Mouse (Mus musculus) embryonic facial prominence, embryonic 10.5 days (tissue): ENCODE data around the gene Dab1. TPM values are rescaled to one million over a fixed set of nuclear protein-coding genes. Genes with fewer than 3 reads are reported as not detected.

Experiments used
- DNase-seq: peaks from one replicate; pipeline ENCODE4 v3.0.0-alpha.2; 2017; ENCODE audit warnings: low spot score
- H3K27ac ChIP-seq: fragments of 300-500 bp; sonication (generic); replicated peaks from 2 replicates; pipeline ENCODE4 v1.5.1; 2016; ENCODE audit warnings: mild to moderate bottlenecking
- H3K27me3 ChIP-seq: fragments of 300-500 bp; sonication (generic); replicated peaks from 2 replicates; pipeline ENCODE4 v1.6.1; 2016; ENCODE audit warnings: low read depth, mild to moderate bottlenecking; ENCODE audit not compliant: poor library complexity, severe bottlenecking
- H3K36me3 ChIP-seq: fragments of 300-500 bp; sonication (generic); replicated peaks from 2 replicates; pipeline ENCODE4 v1.6.1; 2016; ENCODE audit warnings: mild to moderate bottlenecking, moderate library complexity
- H3K4me1 ChIP-seq: fragments of 300-500 bp; sonication (generic); 2 replicates; pipeline ENCODE4 v1.6.1; 2016
- H3K4me3 ChIP-seq: fragments of 300-500 bp; sonication (generic); 2 replicates; pipeline ENCODE4 v1.5.1; 2016; ENCODE audit warnings: mild to moderate bottlenecking, moderate library complexity
- H3K9me3 ChIP-seq: fragments of 300-500 bp; sonication (generic); 2 replicates; pipeline ENCODE4 v1.6.1; 2016; ENCODE audit warnings: mild to moderate bottlenecking
- WGBS: fragments of 180-500 bp; shearing (Covaris S2); methylation state at CpG from one replicate; pipeline ENCODE4 v1.1.7; 2016; 5-methylcytosine and 5-hydroxymethylcytosine counted together
- polyA plus RNA-seq: library from polyadenylated mRNA; unstranded; fragments of >200 nt; fragmentation: Nextera tagmentation; extraction: Ambion mirVana; gene quantifications from 2 replicates; pipeline ENCODE4 v1.2.1, GENCODE M21; 2016

Dab1 gene
- 13.4 and 15.6 TPM in 2 replicates for polyA plus RNA-seq

- Histone ChIP-seq H3K4me3 (peak within 1 kb of the TSS; percentile 61), H3K36me3 (no peaks in the 10 kb centered on the region), H3K27ac (no peak within 1 kb of the TSS; the same call in 1 of the 2 replicates), H3K9me3 (no peaks in the 10 kb centered on the region), H3K27me3 (peaks cover 69% of the 10 kb centered on the region), H3K4me1 (peaks cover 20% of the 10 kb centered on the region)
- under 1% methylated on average over 41 of the region's 41 CpGs for WGBS
- DNase-seq, result peak; percentile 56
Observed at GRCm38 (mm10) chr4:103619321-103619945, at the start of gene Dab1. Gene Dab1 (plus strand): TSS chr4:103619359.

DNA sequence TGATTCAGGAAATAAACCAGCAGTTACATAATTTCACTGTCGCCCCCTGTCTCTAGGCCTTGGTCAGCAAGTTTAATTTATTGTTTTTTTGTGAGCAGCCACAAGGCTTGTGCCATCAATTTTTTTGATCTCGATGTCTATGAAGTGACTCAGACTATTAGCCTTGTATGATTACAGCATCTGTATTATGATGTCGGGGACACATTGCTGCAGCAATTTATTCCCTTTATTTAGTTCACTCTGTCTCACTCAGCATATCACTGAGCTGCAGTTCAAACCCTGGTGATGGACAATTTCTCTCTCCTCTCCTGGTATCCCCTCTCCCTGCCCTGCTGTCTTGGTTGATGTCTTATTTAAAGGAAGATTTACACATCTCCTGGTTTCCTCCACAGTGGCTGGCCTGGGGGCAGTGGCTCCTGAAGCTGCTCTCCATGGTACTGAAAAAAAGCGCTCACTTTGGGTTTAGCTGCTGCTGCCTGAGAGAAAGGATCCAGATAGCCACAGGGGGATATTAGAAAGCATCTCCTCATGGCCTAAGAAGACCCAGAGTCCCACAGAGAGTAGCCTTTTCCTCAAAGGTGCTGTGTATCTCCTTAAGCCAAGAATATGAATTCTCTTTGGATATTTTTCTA is 47.3 kb upstream of the Dab1 start:
- Histone ChIP-seq H3K4me3 (no peak overlapping the region), H3K36me3 (no peaks in the 10 kb centered on the region), H3K9me3 (no peaks in the 10 kb centered on the region), H3K27me3 (no peaks in the 10 kb centered on the region), H3K4me1 (no peaks in the 10 kb centered on the region), H3K27ac (no peak overlapping the region)
- 68% methylated on average over 4 of the region's 4 CpGs for WGBS
- peak; percentile 60 for DNase-seq

DNA sequence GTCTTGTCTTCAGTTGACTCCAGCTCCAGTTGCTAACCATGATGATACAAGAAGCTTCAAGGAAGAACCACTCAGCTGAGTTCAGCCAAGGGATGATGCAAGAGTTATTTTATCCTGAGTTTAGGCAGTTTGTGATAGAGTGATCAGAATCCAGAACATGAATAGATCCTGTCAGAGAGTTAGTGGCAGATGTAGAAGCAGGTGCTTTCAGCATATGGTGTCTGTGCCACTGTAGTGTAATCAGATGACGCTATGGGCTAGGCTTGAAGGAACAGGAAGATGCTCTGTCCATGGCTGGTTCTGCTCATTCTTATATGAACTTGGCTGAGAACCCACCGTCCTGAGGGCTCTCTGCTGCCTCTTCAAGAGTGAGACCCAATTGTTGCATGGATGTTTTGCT is 43.6 kb upstream of the Dab1 start:
- Histone ChIP-seq H3K4me3 (no peak overlapping the region), H3K9me3 (no peaks in the 10 kb centered on the region), H3K27ac (no peak overlapping the region), H3K36me3 (no peaks in the 10 kb centered on the region), H3K27me3 (no peaks in the 10 kb centered on the region), H3K4me1 (no peaks in the 10 kb centered on the region)
- whole genome bisulfite sequencing, result 85% methylated on average over 2 of the region's 2 CpGs
- no peak for DNase-seq

- Histone ChIP-seq H3K36me3 (no peaks in the 10 kb centered on the region), H3K27me3 (no peaks in the 10 kb centered on the region), H3K4me3 (no peak overlapping the region), H3K27ac (no peak overlapping the region), H3K9me3 (no peaks in the 10 kb centered on the region), H3K4me1 (no peaks in the 10 kb centered on the region)
- 87% methylated on average over 6 of the region's 6 CpGs for WGBS
- DNase-seq, result no peak
Observed at GRCm38 (mm10) chr4:103576305-103576704, 42.9 kb upstream of the Dab1 start.

GRCm38 (mm10) chr4:103577111-103577815 is 41.9 kb upstream of the Dab1 start:
- H3K9me3 ChIP-seq, result no peaks in the 10 kb centered on the region
- H3K36me3 ChIP-seq, result no peaks in the 10 kb centered on the region
- no peaks in the 10 kb centered on the region for H3K27me3 ChIP-seq
- H3K4me1 ChIP-seq, result no peaks in the 10 kb centered on the region
- DNase-seq, result no peak
- WGBS, result 82% methylated on average over 4 of the region's 4 CpGs
- H3K4me3 ChIP-seq, result no peak overlapping the region
- no peak overlapping the region for H3K27ac ChIP-seq

DNA sequence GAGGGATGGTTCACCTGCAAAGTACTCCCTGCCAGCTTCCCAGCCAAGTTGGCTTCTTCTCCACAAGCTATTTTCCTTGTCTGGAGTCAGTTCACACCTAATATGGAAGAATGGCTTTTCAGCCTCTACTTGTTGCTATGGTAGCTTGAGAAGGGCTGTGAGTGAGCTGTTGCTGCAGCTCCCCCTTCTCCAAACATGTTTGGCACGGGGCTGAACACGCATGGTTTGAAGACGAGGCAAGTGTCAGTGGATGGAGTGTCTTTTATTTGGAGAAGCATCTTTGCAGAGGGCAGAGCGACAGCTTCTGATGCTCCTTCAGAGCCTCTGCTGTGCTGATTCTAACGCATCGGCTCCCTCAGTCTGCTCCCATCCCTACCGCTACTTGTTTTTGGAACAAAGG is 41.3 kb upstream of the Dab1 start:
- Histone ChIP-seq H3K4me1 (no peaks in the 10 kb centered on the region), H3K27me3 (no peaks in the 10 kb centered on the region), H3K9me3 (no peaks in the 10 kb centered on the region), H3K4me3 (no peak overlapping the region), H3K36me3 (no peaks in the 10 kb centered on the region), H3K27ac (no peak overlapping the region)
- no peak for DNase-seq
- WGBS, result 87% methylated on average over 7 of the region's 7 CpGs

DNA sequence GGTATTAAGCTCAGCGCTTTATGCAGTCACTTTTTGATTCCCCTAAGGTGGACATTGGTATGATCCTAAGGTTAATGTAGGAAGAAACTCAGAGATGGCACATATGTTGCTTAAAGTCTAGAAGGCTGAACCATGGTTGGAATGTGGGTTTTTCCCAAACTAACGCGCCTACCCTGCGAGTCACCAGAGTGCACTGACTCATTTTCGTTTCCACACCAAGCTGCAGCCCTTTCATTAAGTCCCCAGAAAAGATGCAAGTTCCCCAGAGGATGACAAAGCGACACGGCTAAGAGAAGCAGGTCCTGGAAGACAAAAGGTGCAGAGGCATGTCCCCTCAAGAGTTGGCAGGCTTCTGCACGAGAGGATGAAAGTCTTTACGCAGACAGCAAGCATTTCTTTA is 39.1 kb upstream of the Dab1 start:
- H3K27ac ChIP-seq, result no peak overlapping the region
- no peaks in the 10 kb centered on the region for H3K36me3 ChIP-seq
- no peak overlapping the region for H3K4me3 ChIP-seq
- 89% methylated on average over 9 of the region's 9 CpGs for WGBS
- DNase-seq, result no peak
- H3K27me3 ChIP-seq, result no peaks in the 10 kb centered on the region
- H3K4me1 ChIP-seq, result no peaks in the 10 kb centered on the region
- no peaks in the 10 kb centered on the region for H3K9me3 ChIP-seq

- Histone ChIP-seq H3K27ac (no peak overlapping the region), H3K4me1 (peaks cover 8% of the 10 kb centered on the region), H3K27me3 (peaks cover 34% of the 10 kb centered on the region), H3K4me3 (no peak overlapping the region), H3K36me3 (no peaks in the 10 kb centered on the region), H3K9me3 (no peaks in the 10 kb centered on the region)
- DNase-seq, result no peak
- WGBS, result 87% methylated on average over 3 of the region's 3 CpGs
Observed at GRCm38 (mm10) chr4:103615011-103615410, 4.1 kb upstream of the Dab1 start.

- DNase-seq, result peak; percentile 63
- WGBS, result under 1% methylated on average over 28 of the region's 28 CpGs
- Histone ChIP-seq H3K4me3 (peak overlapping the region; percentile 61), H3K4me1 (peaks cover 20% of the 10 kb centered on the region), H3K36me3 (no peaks in the 10 kb centered on the region), H3K9me3 (no peaks in the 10 kb centered on the region), H3K27ac (no peak overlapping the region), H3K27me3 (peaks cover 69% of the 10 kb centered on the region)
Observed at GRCm38 (mm10) chr4:103619946-103620371, 800 bp downstream of the Dab1 start.

GRCm38 (mm10) chr4:103620590-103621155 is 1.5 kb downstream of the Dab1 start:
- Histone ChIP-seq H3K27ac (no peak overlapping the region), H3K27me3 (peaks cover 69% of the 10 kb centered on the region), H3K36me3 (no peaks in the 10 kb centered on the region), H3K4me1 (peaks cover 20% of the 10 kb centered on the region), H3K9me3 (no peaks in the 10 kb centered on the region), H3K4me3 (peak overlapping the region; percentile 61)
- WGBS, result 8% methylated on average over 18 of the region's 18 CpGs
- no peak for DNase-seq

DNA sequence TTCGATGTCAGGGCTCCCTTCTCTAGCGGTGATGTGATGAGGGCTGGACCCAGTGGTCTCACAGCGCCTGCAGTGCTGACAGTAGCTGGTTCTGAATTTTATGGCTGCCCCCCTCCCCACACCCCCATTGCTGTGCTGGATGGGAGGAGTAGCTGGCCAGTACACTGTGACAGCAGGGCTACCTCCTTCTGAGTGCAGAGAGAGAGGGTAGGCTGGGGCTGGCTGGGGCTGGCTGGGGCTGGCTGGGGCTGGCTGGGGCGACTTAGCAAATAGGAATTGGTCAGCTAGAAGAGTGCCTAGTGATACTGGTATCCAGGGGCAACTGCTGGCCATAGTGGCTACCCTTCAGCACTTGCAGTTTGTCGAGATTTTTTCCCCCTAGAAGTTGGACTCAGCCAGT is 2.4 kb downstream of the Dab1 start:
- peaks cover 69% of the 10 kb centered on the region for H3K27me3 ChIP-seq
- no peak for DNase-seq
- no peak overlapping the region for H3K27ac ChIP-seq
- no peaks in the 10 kb centered on the region for H3K36me3 ChIP-seq
- WGBS, result 29% methylated on average over 5 of the region's 5 CpGs
- peaks cover 20% of the 10 kb centered on the region for H3K4me1 ChIP-seq
- H3K9me3 ChIP-seq, result no peaks in the 10 kb centered on the region
- H3K4me3 ChIP-seq, result no peak overlapping the region

GRCm38 (mm10) chr4:103630177-103630576 is 11.0 kb downstream of the Dab1 start:
- Histone ChIP-seq H3K36me3 (no peaks in the 10 kb centered on the region), H3K4me3 (no peak overlapping the region), H3K27me3 (0 out of 2 replicates have a peak, but pooled peaks cover 6% of the 10 kb centered on the region), H3K27ac (no peak overlapping the region), H3K9me3 (no peaks in the 10 kb centered on the region), H3K4me1 (peaks cover 10% of the 10 kb centered on the region; the same call in 1 of the 2 replicates)
- WGBS, result 81% methylated on average over 4 of the region's 4 CpGs
- no peak for DNase-seq
